Mouse (Mus musculus) heart, adult 8-10 months (tissue): ENCODE results near the gene Rabgap1l. TPM values are rescaled to one million over a fixed set of nuclear protein-coding genes. Genes with fewer than 3 reads are reported as not detected.
A peak's percentile ranks its signal among the peaks of the same experiment; 100 is the strongest.
"Not testable (repeated sequence)": the region's sequence is repeated elsewhere in the genome, so short reads cannot be mapped to it uniquely, and the experiment has no call there.

Experiments
- DNase-seq: peaks from one replicate; pipeline ENCODE4 v3.0.0; 2022; ENCODE audit warnings: low spot score
- total RNA-seq, 4 experiments: library from RNA; stranded (reverse); gene quantifications; 2 replicates each; pipeline ENCODE4 v1.2.4; 2022

The Rabgap1l gene
- total RNA-seq, 4 experiments from 2014 or later: 61.7 to 86.7 (median 68.5) TPM

- no peak for DNase-seq
Measured at GRCm38 (mm10) chr1:160703813-160704212, 89.2 kb downstream of the Rabgap1l start.

GRCm38 (mm10) chr1:160693094-160693447 is 99.9 kb downstream of the Rabgap1l start:
- peak; percentile 94 for DNase-seq

- no peak for DNase-seq
Measured at GRCm38 (mm10) chr1:160692224-160693093, 100.6 kb downstream of the Rabgap1l start.

- DNase-seq: no peak
Measured at GRCm38 (mm10) chr1:160691196-160691590, 101.8 kb downstream of the Rabgap1l start.

- DNase-seq: peak; percentile 46
Measured at GRCm38 (mm10) chr1:160690516-160691195, 102.4 kb downstream of the Rabgap1l start.

GRCm38 (mm10) chr1:160689511-160689910 is 103.5 kb downstream of the Rabgap1l start:
- DNase-seq: no peak

GRCm38 (mm10) chr1:160684251-160684650 is 108.8 kb downstream of the Rabgap1l start:
- DNase-seq: no peak

- DNase-seq: no peak
Measured at GRCm38 (mm10) chr1:160681398-160682050, 111.5 kb downstream of the Rabgap1l start.

GRCm38 (mm10) chr1:160674763-160675162 is 118.2 kb downstream of the Rabgap1l start:
- no peak for DNase-seq

GRCm38 (mm10) chr1:160672088-160672814 is 120.8 kb downstream of the Rabgap1l start:
- no peak for DNase-seq

- no peak for DNase-seq
Measured at GRCm38 (mm10) chr1:160655806-160656470, 137.1 kb downstream of the Rabgap1l start.

- DNase-seq: no peak
Measured at GRCm38 (mm10) chr1:160651691-160652090, 141.3 kb downstream of the Rabgap1l start.

GRCm38 (mm10) chr1:160645416-160645815 is 147.6 kb downstream of the Rabgap1l start:
- no peak for DNase-seq

GRCm38 (mm10) chr1:160628213-160628932 is 164.6 kb downstream of the Rabgap1l start:
- DNase-seq: no peak

- not testable (repeated sequence) for DNase-seq
Measured at GRCm38 (mm10) chr1:160624354-160625120, 168.5 kb downstream of the Rabgap1l start.

- no peak for DNase-seq
Measured at GRCm38 (mm10) chr1:160618201-160618600, 174.8 kb downstream of the Rabgap1l start.

GRCm38 (mm10) chr1:160606425-160606824 is 186.6 kb downstream of the Rabgap1l start:
- DNase-seq: no peak

- DNase-seq: not testable (repeated sequence)
Measured at GRCm38 (mm10) chr1:160603312-160603711, 189.7 kb downstream of the Rabgap1l start.

GRCm38 (mm10) chr1:160597369-160597768 is 195.6 kb downstream of the Rabgap1l start:
- no peak for DNase-seq

- no peak for DNase-seq
Measured at GRCm38 (mm10) chr1:160596948-160597270, 196.1 kb downstream of the Rabgap1l start.
